ENCODE assay signal across 12 mouse cellular contexts in the genomic region with DNA sequence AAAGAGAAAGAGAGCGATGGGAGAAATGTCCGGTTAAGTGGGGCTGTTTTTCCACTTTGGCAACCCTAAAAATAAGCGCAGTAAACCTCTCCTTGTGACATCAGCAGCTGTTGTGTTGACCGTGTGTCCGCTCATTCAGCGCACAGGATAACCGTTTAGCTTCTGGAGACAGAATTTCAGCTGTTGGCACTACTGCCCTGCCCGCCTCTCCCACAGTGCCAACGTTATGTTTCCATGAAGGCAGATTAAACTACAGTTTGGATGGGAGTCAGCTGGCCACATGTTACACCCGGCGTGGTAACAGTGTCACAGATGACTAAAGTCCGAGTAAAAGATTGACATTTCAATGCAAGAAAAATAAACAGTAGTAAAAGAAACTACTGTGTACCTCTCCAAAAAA. TPM values are rescaled to one million over a fixed set of nuclear protein-coding genes. Genes with fewer than 3 reads are reported as not detected.
A peak's percentile ranks its signal among the peaks of the same experiment; 100 is the strongest.
DNase-seq lines count a peak whose midpoint lies in the region; ATAC-seq and TF ChIP-seq lines count a peak whose summit lies in the region.
"Had no signal": no experiment of that assay in that cellular context is flagged by ENCODE, and none has a peak within 500 bp of the region (broad histone marks: within the 10 kb centered on the region; RNA-seq: fewer than 3 reads in every experiment).

No protein-coding gene starts in this region.

- intact Hi-C loops in heart, postnatal 25 days (cut with DNase I) = loop anchor here (1.0 kb wide), 1 partner anchor 40 kb away; no protein-coding TSS in a partner anchor
- intact Hi-C loops in gastrocnemius, adult 2 months (cut with DNase I) = loop anchor here (5.0 to 10.0 kb wide), 2 partner anchors 177 to 280 kb away; no protein-coding TSS in a partner anchor

- H3K9ac ChIP-seq in lung, postnatal 0 days (replicated peaks; ENCODE audit: low read depth) = no peak overlapping the region
- H3K9ac ChIP-seq: hindbrain, embryonic 15.5 days; limb, embryonic 15.5 days had no signal

- H3K4me3 ChIP-seq in lung, postnatal 0 days (ENCODE audit: low read depth, low read length) = no peak overlapping the region
- peak overlapping the region; percentile 67 for H3K4me3 ChIP-seq in gastrocnemius, adult 2 months
- H3K4me3 ChIP-seq: hindbrain, embryonic 15.5 days; limb, embryonic 15.5 days had no signal

- no peaks in the 10 kb centered on the region for H3K9me3 ChIP-seq in lung, postnatal 0 days (ENCODE audit: low read length)
- H3K9me3 ChIP-seq: hindbrain, embryonic 15.5 days; limb, embryonic 15.5 days had no signal

- peak; percentile 89 for DNase-seq in heart, adult 11 months
- no peak for DNase-seq in heart, postnatal 25 days (ENCODE audit: low spot score)
- peak; percentile 15 for DNase-seq in lung, postnatal 0 days (ENCODE audit: low spot score)
- no peak for DNase-seq in lung, postnatal 25 days (ENCODE audit: low spot score)
- peak; percentile 65 for DNase-seq in gastrocnemius, adult 2 months
- peak; percentile 32 to 41 for DNase-seq in kidney, postnatal 36 days
- no peak for DNase-seq in embryo, embryonic 11 days
- DNase-seq: thymus, adult 18-20 months had no signal

- no peaks in the 10 kb centered on the region for H3K4me1 ChIP-seq in lung, postnatal 0 days (ENCODE audit: insufficient read depth, low read depth, low read length)
- H3K4me1 ChIP-seq: hindbrain, embryonic 15.5 days had no signal

- no peaks in the 10 kb centered on the region for H3K27me3 ChIP-seq in lung, postnatal 0 days (replicated peaks; ENCODE audit: insufficient read depth, low read length)
- H3K27me3 ChIP-seq: hindbrain, embryonic 15.5 days; limb, embryonic 15.5 days had no signal

- WGBS in lung, postnatal 0 days = 53% methylated on average over 12 of the region's 12 CpGs

- no peak for TF ChIP-seq EP300 in lung, postnatal 0 days (IDR thresholded peaks at IDR 0.05)

- H3K36me3 ChIP-seq in lung, postnatal 0 days (ENCODE audit: insufficient read depth, low read length) = no peaks in the 10 kb centered on the region
- H3K36me3 ChIP-seq: hindbrain, embryonic 15.5 days; limb, embryonic 15.5 days had no signal

- TF ChIP-seq CTCF in lung, postnatal 0 days (IDR thresholded peaks at IDR 0.05) = no peak
- TF ChIP-seq CTCF in gastrocnemius, adult 2 months (IDR thresholded peaks at IDR 0.05) = no peak

- peak overlapping the region; percentile 11; the same call in 1 of the 2 replicates for H3K4me2 ChIP-seq in lung, postnatal 0 days (replicated peaks; ENCODE audit: low read depth, low read length)
- H3K4me2 ChIP-seq: hindbrain, embryonic 15.5 days; limb, embryonic 15.5 days; midbrain, embryonic 11.5 days had no signal

- ATAC-seq in lung, postnatal 0 days = peak; percentile 14
- no peak for ATAC-seq in activated CD4-positive, CD25-positive, alpha-beta regulatory T cell, adult 4 months

- no peak overlapping the region for H3K27ac ChIP-seq in lung, postnatal 0 days (ENCODE audit: low read length)
- peak overlapping the region; percentile 76 for H3K27ac ChIP-seq in gastrocnemius, adult 2 months
- H3K27ac ChIP-seq: hindbrain, embryonic 15.5 days; limb, embryonic 15.5 days had no signal

RNA-seq across cellular contexts. Expression of a gene that starts 29.7 kb away (rescaled TPM):
- total RNA-seq in heart, postnatal 25 days (2021) = 10 to 100 TPM; 69.0 to 86.7 TPM
- 102 and 111 TPM in 2 replicates for polyA plus RNA-seq in lung, postnatal 0 days (2015; fragmentation: Nextera tagmentation; extraction: Ambion mirVana)
- 10 to 100 TPM; 11.7 to 22.5 TPM for total RNA-seq in gastrocnemius, adult 2 months (2021)
- 10 to 100 TPM; 87.4 to 88.7 TPM for polyA plus RNA-seq in activated CD4-positive, CD25-positive, alpha-beta regulatory T cell, adult 4 months (2017; shearing (Covaris generic))

RNA-seq across cellular contexts. Expression of a gene that starts 45.0 kb away (rescaled TPM):
- total RNA-seq in heart, postnatal 25 days (2021) = not detected
- polyA plus RNA-seq in lung, postnatal 0 days (2015; fragmentation: Nextera tagmentation; extraction: Ambion mirVana) = 0.15 TPM in 1 of 2 replicates, not detected in the other
- not detected for total RNA-seq in gastrocnemius, adult 2 months (2021)
- not detected for polyA plus RNA-seq in activated CD4-positive, CD25-positive, alpha-beta regulatory T cell, adult 4 months (2017; shearing (Covaris generic))
- polyA plus RNA-seq: hindbrain, embryonic 15.5 days; limb, embryonic 15.5 days; midbrain, embryonic 11.5 days had no signal

Comparison
In these comparisons a context has a peak if more than half of its experiments do, and no peak if none do; other contexts are left out.
1. DNase-seq: peak in heart, adult 11 months (single experiment), lung, postnatal 0 days (single experiment), gastrocnemius, adult 2 months (single experiment) and kidney, postnatal 36 days (2 of 2); none in heart, postnatal 25 days (single experiment), lung, postnatal 25 days (single experiment) and embryo, embryonic 11 days (single experiment).